Mouse (Mus musculus) erythroblast, adult 5-6 weeks (primary cell): Measurements from ENCODE around the gene Tfcp2l1. TPM values are rescaled to one million over a fixed set of nuclear protein-coding genes. Genes with fewer than 3 reads are reported as not detected.
"Not testable (repeated sequence)": the region's sequence is repeated elsewhere in the genome, so short reads cannot be mapped to it uniquely, and the experiment has no call there.

Experiments used
- ATAC-seq: replicated peaks from 2 replicates; pipeline ENCODE4 v1.8.0; 2016; ENCODE audit warnings: moderate number of reproducible peaks, mild to moderate bottlenecking, moderate TSS enrichment, inconsistent platforms; ENCODE audit not compliant: poor library complexity, low FRiP score, severe bottlenecking
- total RNA-seq, 2 experiments: library from RNA; stranded (forward) in 1 of 2; stranded (reverse) in 1 of 2; fragments of 150-400 nt in 1 of 2; fragments of 200-764, 138-1000 nt in 1 of 2; gene quantifications; 2 replicates each; pipeline versions ENCODE4 v1.2.3 to v1.2.4; 2015 to 2017; ENCODE audit warnings: low replicate concordance in 2 of 2

Tfcp2l1 gene
- 0.19 TPM in 1 of 2 replicates, not detected in the other for total RNA-seq (2015; ENCODE audit: low replicate concordance)
- total RNA-seq (2017; ENCODE audit: low replicate concordance): 0.09 TPM in 1 of 2 replicates, not detected in the other

GRCm38 (mm10) chr1:118627781-118628464, at the start of gene Tfcp2l1:
TSS of gene Tfcp2l1 (plus strand) at chr1:118627945.
- peak; percentile 52 for ATAC-seq

DNA sequence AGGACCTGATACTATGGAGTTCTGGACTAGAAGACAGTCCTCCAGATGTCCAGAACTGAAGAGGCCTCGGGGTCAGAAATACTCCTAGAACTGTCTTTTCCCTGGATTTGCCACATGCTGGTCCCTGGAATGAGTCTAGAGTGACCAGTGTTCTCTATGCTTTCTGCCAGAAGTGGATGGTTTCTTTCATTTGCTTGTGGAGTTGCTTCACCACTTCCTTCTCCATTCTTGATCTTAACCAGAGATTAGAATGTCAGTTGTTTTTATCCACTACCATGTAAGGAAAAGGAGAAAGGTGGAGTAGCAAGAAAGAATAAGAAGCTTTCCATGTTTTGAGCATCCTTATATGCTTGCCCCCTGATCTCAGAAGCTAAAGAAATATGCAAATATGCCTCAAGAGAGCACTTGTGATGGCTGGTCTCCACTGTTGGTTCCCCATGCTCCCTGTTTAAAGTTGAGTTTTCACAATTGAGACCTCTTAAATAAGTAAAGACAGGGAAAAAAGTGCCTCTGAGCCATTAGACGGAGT, 47.5 kb upstream of the Tfcp2l1 start:
- no peak for ATAC-seq

GRCm38 (mm10) chr1:118581179-118581578, 46.6 kb upstream of the Tfcp2l1 start:
- no peak for ATAC-seq

GRCm38 (mm10) chr1:118589721-118590120, 38.0 kb upstream of the Tfcp2l1 start:
- no peak for ATAC-seq

GRCm38 (mm10) chr1:118592933-118593332, 34.8 kb upstream of the Tfcp2l1 start:
- ATAC-seq: no peak

DNA sequence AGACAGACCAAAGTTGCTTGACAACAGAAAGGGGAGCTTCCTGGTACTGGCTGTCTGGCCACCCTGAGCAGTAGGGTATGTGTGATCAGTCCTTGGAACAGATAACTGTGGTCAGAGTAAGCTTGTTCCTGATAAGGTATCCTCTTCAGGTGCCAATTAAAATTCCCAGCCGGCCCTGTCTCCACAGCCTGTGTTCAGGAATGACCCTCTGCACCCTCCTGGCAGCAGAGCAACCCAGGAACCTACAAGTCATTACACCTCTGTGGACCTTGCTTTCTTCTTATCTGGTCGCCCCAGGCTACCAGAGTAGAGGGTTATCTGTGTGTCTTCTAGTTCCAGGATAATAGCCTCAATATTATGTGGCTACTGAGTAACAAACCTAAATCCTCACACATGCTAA, 32.4 kb upstream of the Tfcp2l1 start:
- no peak for ATAC-seq

GRCm38 (mm10) chr1:118597475-118598213, 30.1 kb upstream of the Tfcp2l1 start:
- no peak for ATAC-seq

GRCm38 (mm10) chr1:118598339-118598738, 29.4 kb upstream of the Tfcp2l1 start:
- no peak for ATAC-seq

DNA sequence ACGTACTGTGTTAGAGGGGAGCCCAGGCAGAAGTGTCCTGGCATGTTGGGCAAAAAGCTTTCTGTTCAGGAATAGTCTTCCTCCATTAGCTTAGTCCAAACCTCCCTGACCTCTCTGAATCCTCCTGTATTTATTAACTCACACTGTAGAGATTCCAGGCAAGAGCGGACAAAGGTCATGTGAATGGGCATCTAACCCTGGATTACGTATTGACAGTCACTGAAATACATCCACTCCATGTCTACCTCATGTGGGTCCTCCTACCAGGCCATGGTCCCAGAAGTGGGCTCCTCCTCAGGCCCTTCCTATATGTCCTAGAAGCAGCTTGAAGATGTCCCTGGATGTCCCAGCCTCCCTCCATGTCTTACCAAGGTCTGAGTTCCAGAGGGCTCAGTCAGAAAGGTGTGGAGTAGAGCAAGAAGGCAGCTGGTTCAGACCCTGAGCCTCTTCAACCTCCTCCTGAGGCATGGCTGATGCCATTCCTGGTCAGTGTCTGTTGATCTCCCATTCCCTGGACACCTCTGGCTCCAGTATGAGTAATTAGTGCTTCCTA, 14.0 kb upstream of the Tfcp2l1 start:
- ATAC-seq: no peak

- not testable (repeated sequence) for ATAC-seq
Measured at GRCm38 (mm10) chr1:118621055-118621454, 6.7 kb upstream of the Tfcp2l1 start.

DNA sequence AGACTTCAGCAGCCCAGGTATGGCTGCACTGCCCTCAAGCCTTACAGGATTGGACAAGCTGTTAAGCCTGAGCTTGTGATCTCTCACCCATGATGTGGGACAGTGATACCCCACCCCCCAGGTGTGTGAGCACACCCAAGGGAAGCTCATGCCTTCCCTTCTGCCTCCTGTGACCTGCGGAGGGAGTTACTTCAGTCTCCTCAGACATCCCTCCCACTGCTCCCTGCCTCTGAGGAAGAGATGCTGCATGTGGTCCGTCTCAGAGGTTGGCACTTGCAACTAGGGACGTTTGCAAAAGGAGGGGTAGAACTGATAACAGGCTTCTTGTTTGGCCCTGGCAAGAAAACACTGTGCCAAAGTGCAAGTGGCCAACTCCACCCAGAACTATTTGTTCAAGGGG, 4.9 kb upstream of the Tfcp2l1 start:
- no peak for ATAC-seq

DNA sequence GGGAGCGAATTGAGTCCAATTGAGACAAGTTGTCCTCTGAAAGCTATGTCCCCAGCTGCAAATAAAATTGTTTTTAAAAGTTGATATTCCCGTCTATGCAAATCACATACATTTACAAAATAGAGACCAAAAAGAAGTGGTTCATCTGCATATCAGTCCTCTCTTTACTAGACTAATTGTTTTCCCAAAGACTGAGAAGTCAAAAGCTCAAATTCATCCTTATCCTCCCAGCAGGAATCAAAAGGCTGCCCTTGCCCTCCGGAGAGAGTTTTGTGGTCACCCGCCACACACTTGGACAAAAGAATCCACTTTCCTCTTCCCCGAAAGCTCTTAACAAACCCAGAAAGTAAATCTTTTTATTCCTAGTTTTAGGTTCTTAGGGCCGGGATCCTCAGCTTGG, 2.3 kb upstream of the Tfcp2l1 start:
- no peak for ATAC-seq

GRCm38 (mm10) chr1:118625921-118626320, 1.8 kb upstream of the Tfcp2l1 start:
- ATAC-seq: no peak

DNA sequence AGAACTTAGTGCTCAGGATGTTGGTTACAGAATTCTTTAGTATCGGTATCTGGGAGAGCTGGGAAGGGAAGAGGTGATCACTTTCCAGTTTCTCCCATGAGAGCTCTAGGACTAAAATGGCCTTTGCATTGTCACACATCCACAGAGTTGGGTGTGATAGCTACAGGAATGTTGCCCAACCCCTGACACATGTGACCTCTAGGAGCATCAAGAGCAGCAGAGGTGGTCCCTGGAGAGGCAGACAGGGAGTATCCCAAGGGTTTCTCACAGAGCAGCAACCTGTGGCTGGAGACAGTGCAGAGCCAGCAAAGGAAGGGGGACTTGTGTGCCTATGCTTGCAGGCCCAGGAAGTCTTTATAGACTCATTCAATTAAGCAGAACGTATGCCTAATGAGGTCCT, 1.3 kb upstream of the Tfcp2l1 start:
- ATAC-seq: no peak

- ATAC-seq: no peak
Measured at GRCm38 (mm10) chr1:118633415-118633980, 5.8 kb downstream of the Tfcp2l1 start.

DNA sequence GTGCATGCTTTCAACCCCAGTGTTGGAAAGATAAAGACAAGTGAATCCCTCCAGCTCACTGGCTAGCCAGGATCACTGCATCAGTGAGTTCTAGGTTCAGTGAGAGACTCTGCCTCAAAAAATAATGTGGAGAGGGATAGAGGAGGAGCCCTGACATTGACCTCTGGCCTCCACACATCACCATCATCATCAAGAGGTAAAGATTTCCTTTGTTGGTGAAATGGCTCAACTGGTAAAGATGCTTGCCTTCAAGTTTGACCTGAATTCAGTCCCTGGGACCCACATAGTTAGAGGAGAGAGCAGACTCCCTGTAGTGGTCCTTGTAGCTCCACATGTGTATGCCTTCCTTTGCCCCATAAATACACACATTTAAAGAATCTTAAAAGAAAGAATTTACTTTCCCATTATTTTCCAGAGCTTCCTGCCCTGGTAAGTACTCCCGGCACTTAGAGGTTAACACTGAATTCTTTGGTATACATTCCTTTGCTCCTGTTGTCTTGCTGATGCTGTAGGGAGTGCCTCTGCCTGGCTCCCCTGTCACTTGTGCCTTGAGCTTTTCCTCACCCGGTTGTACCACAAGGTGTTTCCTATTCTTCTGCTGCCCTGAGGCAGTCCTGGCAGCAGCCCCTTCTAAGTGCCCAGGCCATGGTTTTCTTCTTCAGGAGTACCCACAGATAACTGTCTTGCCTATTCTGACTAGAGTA, 14.7 kb downstream of the Tfcp2l1 start:
- ATAC-seq: no peak

- ATAC-seq: no peak
Measured at GRCm38 (mm10) chr1:118643138-118643979, 15.6 kb downstream of the Tfcp2l1 start.

DNA sequence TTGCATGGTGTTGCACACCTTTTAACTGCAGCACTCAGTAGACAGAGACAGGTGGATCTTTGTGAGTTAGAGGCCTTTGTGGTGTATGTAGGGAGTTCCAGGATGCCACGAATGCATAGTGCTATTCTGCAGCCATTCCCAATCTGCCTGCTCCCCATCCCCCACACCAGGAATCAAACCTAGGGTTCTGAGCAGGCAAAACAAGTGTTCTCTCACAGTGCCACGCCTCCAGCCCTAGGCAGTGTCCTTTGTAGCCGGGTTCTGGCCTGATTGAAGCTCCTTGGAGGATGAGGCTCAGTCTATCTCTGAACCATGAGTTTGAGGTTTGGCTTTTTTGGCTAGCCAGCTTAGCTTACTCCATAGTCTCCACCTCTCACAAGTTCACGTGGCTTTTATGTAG, 18.0 kb downstream of the Tfcp2l1 start:
- ATAC-seq: no peak

- ATAC-seq: no peak
Measured at GRCm38 (mm10) chr1:118648015-118648414, 20.3 kb downstream of the Tfcp2l1 start.
